Mouse (Mus musculus) forebrain, postnatal 0 days (tissue): ENCODE results near the gene Stk25. TPM values are rescaled to one million over a fixed set of nuclear protein-coding genes. Genes with fewer than 3 reads are reported as not detected.

ENCODE experiments used
- ATAC-seq: fragments of 200-750 bp; cut with Nextera tagmentation; 2 replicates; pipeline ENCODE4 v1.8.0; 2017; ENCODE audit warnings: mild to moderate bottlenecking, moderate library complexity
- DNase-seq: peaks from one replicate; pipeline ENCODE4 v3.0.0-alpha.2; 2015
- H3K27ac ChIP-seq: fragments of 300-500 bp; sonication (generic); 2 replicates; pipeline ENCODE4 v1.5.1; 2014; ENCODE audit warnings: low read depth, mild to moderate bottlenecking, antibody characterized with exemption, low read length, moderate library complexity, mixed read lengths
- H3K27me3 ChIP-seq: fragments of 300-500 bp; sonication (generic); 2 replicates; pipeline ENCODE4 v1.6.1; 2014; ENCODE audit warnings: mild to moderate bottlenecking, low read length, mixed read lengths; ENCODE audit not compliant: insufficient read depth
- H3K36me3 ChIP-seq: fragments of 300-500 bp; sonication (generic); 2 replicates; pipeline ENCODE4 v1.6.1; 2014; ENCODE audit warnings: mild to moderate bottlenecking, moderate library complexity; ENCODE audit not compliant: insufficient read depth
- H3K4me1 ChIP-seq: fragments of 300-500 bp; sonication (generic); 2 replicates; pipeline ENCODE4 v1.6.1; 2014; ENCODE audit warnings: antibody characterized with exemption; ENCODE audit not compliant: insufficient read depth
- H3K4me2 ChIP-seq: fragments of 300-500 bp; sonication (generic); 2 replicates; pipeline ENCODE4 v1.6.1; 2014; ENCODE audit warnings: low read depth, mild to moderate bottlenecking, moderate library complexity
- H3K4me3 ChIP-seq: fragments of 300-500 bp; sonication (generic); 2 replicates; pipeline ENCODE4 v1.5.1; 2014; ENCODE audit warnings: low read depth, low read length, mixed read lengths
- H3K9ac ChIP-seq: fragments of 300-500 bp; sonication (generic); 2 replicates; pipeline ENCODE4 v1.6.1; 2014; ENCODE audit warnings: mild to moderate bottlenecking
- H3K9me3 ChIP-seq: fragments of 300-500 bp; sonication (generic); 2 replicates; pipeline ENCODE4 v1.6.1; 2016; ENCODE audit warnings: low read length
- CTCF ChIP-seq: sonication (generic); IDR thresholded peaks from 2 replicates; pipeline ENCODE4 v1.5.1; 2016; ENCODE audit warnings: antibody characterized with exemption, control low read depth, low read depth
- WGBS: fragments of 180-500 bp; shearing (Covaris S2); extraction: QIAGEN DNeasy Blood & Tissue Kit; methylation state at CpG from one replicate; pipeline ENCODE4 v1.1.7; 2014; 5-methylcytosine and 5-hydroxymethylcytosine counted together
- polyA plus RNA-seq: library from polyadenylated mRNA; unstranded; fragments of >200 nt; fragmentation: Nextera tagmentation; extraction: Ambion mirVana; gene quantifications from 2 replicates; pipeline ENCODE4 v1.2.1, GENCODE M21; 2015
- total RNA-seq: library from RNA; depleted of rRNA; stranded (reverse); fragments of >200 nt; gene quantifications from 2 replicates; pipeline ENCODE4 v1.2.3, GENCODE M21; 2014

Gene Stk25
- total and polyA plus RNA-seq, 2 experiments from 2014 or later, result 278 to 371 TPM

GRCm38 (mm10) chr1:93654275-93654674, 4.2 kb downstream of the Stk25 start:
- Histone ChIP-seq H3K9ac (no peak overlapping the region), H3K27me3 (no peaks in the 10 kb centered on the region), H3K4me3 (no peak overlapping the region), H3K27ac (no peak overlapping the region), H3K36me3 (no peaks in the 10 kb centered on the region), H3K9me3 (no peaks in the 10 kb centered on the region), H3K4me2 (no peak overlapping the region), H3K4me1 (no peaks in the 10 kb centered on the region)
- WGBS, result 57% methylated on average over 2 of the region's 2 CpGs
- no peak for TF ChIP-seq CTCF
- ATAC-seq (no peak), DNase-seq (no peak)

- Histone ChIP-seq H3K27me3 (no peaks in the 10 kb centered on the region), H3K4me3 (no peak overlapping the region), H3K4me2 (no peak overlapping the region), H3K4me1 (no peaks in the 10 kb centered on the region), H3K9me3 (no peaks in the 10 kb centered on the region), H3K36me3 (no peaks in the 10 kb centered on the region), H3K27ac (no peak overlapping the region), H3K9ac (no peak overlapping the region)
- ATAC-seq, result no peak
- no peak for DNase-seq
- TF ChIP-seq CTCF, result no peak
- WGBS, result 81% methylated on average over 5 of the region's 5 CpGs
These were observed 8.8 kb downstream of the Stk25 start for GRCm38 (mm10) chr1:93649604-93650172.

- H3K4me3 ChIP-seq, result no peak overlapping the region
- no peak for TF ChIP-seq CTCF
- H3K36me3 ChIP-seq, result no peaks in the 10 kb centered on the region
- DNase-seq (no peak), ATAC-seq (no peak)
- H3K4me2 ChIP-seq, result no peak overlapping the region
- H3K27me3 ChIP-seq, result no peaks in the 10 kb centered on the region
- H3K9ac ChIP-seq, result no peak overlapping the region
- H3K27ac ChIP-seq, result no peak overlapping the region
- H3K9me3 ChIP-seq, result no peaks in the 10 kb centered on the region
- 96% methylated on average over 2 of the region's 2 CpGs for WGBS
- no peaks in the 10 kb centered on the region for H3K4me1 ChIP-seq
These were observed 15.8 kb downstream of the Stk25 start for GRCm38 (mm10) chr1:93642692-93643091.

GRCm38 (mm10) chr1:93641978-93642377, 16.5 kb downstream of the Stk25 start:
- H3K4me3 ChIP-seq, result no peak overlapping the region
- no peak overlapping the region for H3K9ac ChIP-seq
- no peaks in the 10 kb centered on the region for H3K9me3 ChIP-seq
- H3K4me1 ChIP-seq, result no peaks in the 10 kb centered on the region
- H3K4me2 ChIP-seq, result no peak overlapping the region
- ATAC-seq, result no peak
- 88% methylated on average over 2 of the region's 2 CpGs for WGBS
- TF ChIP-seq CTCF, result no peak
- H3K27ac ChIP-seq, result no peak overlapping the region
- no peaks in the 10 kb centered on the region for H3K27me3 ChIP-seq
- H3K36me3 ChIP-seq, result no peaks in the 10 kb centered on the region
- DNase-seq, result no peak

- no peak for DNase-seq
- 34% methylated on average over 7 of the region's 7 CpGs for WGBS
- peak; percentile 8; the same call in 1 of the 2 replicates for ATAC-seq
These were observed 22.1 kb downstream of the Stk25 start for GRCm38 (mm10) chr1:93636211-93636897.

GRCm38 (mm10) chr1:93635580-93636192, 22.8 kb downstream of the Stk25 start:
- Histone ChIP-seq H3K36me3 (0 out of 2 replicates have a peak, but pooled peaks cover 2% of the 10 kb centered on the region), H3K4me2 (peak overlapping the region; percentile 84), H3K27ac (peak overlapping the region; percentile 91), H3K9me3 (no peaks in the 10 kb centered on the region), H3K9ac (peak overlapping the region; percentile 88), H3K4me1 (peaks cover 19% of the 10 kb centered on the region), H3K4me3 (peak overlapping the region; percentile 83), H3K27me3 (no peaks in the 10 kb centered on the region)
- ATAC-seq (peak; percentile 99), DNase-seq (peak; percentile 99)
- peak; percentile 13; the same call in 1 of the 2 replicates for TF ChIP-seq CTCF
- WGBS, result 2% methylated on average over 44 of the region's 44 CpGs

More at GRCm38 (mm10) chr1:93636211-93636897, 22.1 kb downstream of the Stk25 start:
- peak overlapping the region; percentile 52 for H3K9ac ChIP-seq
- H3K4me1 ChIP-seq, result peaks cover 19% of the 10 kb centered on the region
- H3K27me3 ChIP-seq, result no peaks in the 10 kb centered on the region
- H3K4me2 ChIP-seq, result peak overlapping the region; percentile 84
- 0 out of 2 replicates have a peak, but pooled peaks cover 2% of the 10 kb centered on the region for H3K36me3 ChIP-seq
- peak overlapping the region; percentile 91 for H3K27ac ChIP-seq
- H3K9me3 ChIP-seq, result no peaks in the 10 kb centered on the region
- peak overlapping the region; percentile 83 for H3K4me3 ChIP-seq
- peak; percentile 47 for TF ChIP-seq CTCF
